Mouse (Mus musculus): ENCODE measurements around the gene Gm10644.

DNA sequence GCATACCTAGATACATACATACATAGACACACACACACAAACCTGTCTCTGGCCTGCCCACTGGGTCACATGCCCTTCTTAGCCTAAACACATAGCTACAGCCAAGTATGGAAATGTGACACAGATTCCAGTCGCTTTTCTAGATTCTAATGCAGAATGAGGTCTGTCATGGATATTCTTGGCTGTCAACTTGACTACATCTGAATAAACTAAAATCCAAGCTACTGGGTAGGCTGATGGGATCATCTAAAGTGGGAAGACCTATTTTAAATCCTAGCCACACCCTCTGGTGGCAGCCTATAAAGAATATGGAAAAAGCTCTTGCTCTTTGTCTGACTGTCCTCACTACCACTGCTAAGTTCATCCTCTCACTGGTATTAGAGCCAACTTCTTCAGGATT lies 12.6 kb downstream of the Gm10644 start:
- no peak for TF ChIP-seq CTCF (IDR thresholded peaks at IDR 0.05; ENCODE audit: borderline replicate concordance, insufficient read depth, low read depth, low read length)
- no peak for TF ChIP-seq POLR2A (IDR thresholded peaks at IDR 0.05; ENCODE audit: borderline replicate concordance, insufficient read depth, low read length)
